Mouse (Mus musculus) olfactory bulb, adult 2 months (tissue): ENCODE measurements around the gene Dnph1. TPM values are rescaled to one million over a fixed set of nuclear protein-coding genes. Genes with fewer than 3 reads are reported as not detected.

Experiments
- H3K27ac ChIP-seq: fragments of 200-500 bp; 2 replicates; pipeline ENCODE4 v1.5.1; 2012; ENCODE audit warnings: low read depth, low read length; ENCODE audit not compliant: insufficient read depth
- H3K4me1 ChIP-seq: fragments of 200-500 bp; 2 replicates; pipeline ENCODE4 v1.6.1; 2012; ENCODE audit warnings: low read length; ENCODE audit not compliant: control insufficient read depth, insufficient read depth
- H3K4me3 ChIP-seq: fragments of 200-500 bp; 2 replicates; pipeline ENCODE4 v1.5.1; 2012; ENCODE audit warnings: mild to moderate bottlenecking, low read depth, low read length, moderate library complexity; ENCODE audit not compliant: insufficient read depth
- CTCF ChIP-seq: fragments of 200-500 bp; IDR thresholded peaks from 2 replicates; pipeline ENCODE4 v1.5.1; 2012; ENCODE audit warnings: low read depth, mild to moderate bottlenecking, low read length, moderate library complexity; ENCODE audit not compliant: insufficient read depth
- POLR2A ChIP-seq: fragments of 200-500 bp; IDR thresholded peaks from 2 replicates; pipeline ENCODE4 v1.6.1; 2012; ENCODE audit warnings: mild to moderate bottlenecking, low read depth, low read length, moderate library complexity; ENCODE audit not compliant: insufficient read depth
- WGBS: fragments of 180-500 bp; shearing (Covaris S2); methylation state at CpG from one replicate; pipeline ENCODE4 v1.1.7; 2018; 5-methylcytosine and 5-hydroxymethylcytosine counted together
- polyA plus RNA-seq: library from polyadenylated mRNA; stranded (reverse); fragments of >200 nt; gene quantifications from 2 replicates; pipeline ENCODE4 v1.2.4, GENCODE M21; 2012; ENCODE audit warnings: low replicate concordance; ENCODE audit not compliant: missing spikeins, insufficient read depth, insufficient read length

The Dnph1 gene
- polyA plus RNA-seq, 1 experiment: not detected

DNA sequence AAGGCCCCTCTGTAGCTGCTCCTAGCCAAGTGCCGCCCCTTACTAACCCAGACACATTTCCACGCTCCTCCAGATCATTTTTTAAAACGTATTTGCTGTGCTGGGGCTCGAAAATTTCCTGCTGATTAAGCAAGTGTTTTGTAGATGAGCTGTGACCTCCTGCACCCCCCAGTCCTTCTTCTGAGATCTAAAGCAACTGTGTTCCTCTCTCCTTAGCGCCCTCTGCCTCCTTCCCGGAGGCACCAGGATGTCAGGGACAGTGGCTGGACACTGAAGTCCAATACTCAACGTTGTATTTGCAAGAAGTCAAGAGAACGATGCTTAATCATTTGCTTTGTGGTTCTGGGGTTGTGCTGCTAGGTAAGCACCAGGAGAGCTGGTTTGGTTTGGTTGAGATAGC is 35.2 kb upstream of the Dnph1 start:
- no peak overlapping the region for H3K27ac ChIP-seq
- peaks cover 14% of the 10 kb centered on the region for H3K4me1 ChIP-seq
- 54% methylated on average over 8 of the region's 8 CpGs for WGBS
- no peak for TF ChIP-seq POLR2A
- no peak overlapping the region for H3K4me3 ChIP-seq

DNA sequence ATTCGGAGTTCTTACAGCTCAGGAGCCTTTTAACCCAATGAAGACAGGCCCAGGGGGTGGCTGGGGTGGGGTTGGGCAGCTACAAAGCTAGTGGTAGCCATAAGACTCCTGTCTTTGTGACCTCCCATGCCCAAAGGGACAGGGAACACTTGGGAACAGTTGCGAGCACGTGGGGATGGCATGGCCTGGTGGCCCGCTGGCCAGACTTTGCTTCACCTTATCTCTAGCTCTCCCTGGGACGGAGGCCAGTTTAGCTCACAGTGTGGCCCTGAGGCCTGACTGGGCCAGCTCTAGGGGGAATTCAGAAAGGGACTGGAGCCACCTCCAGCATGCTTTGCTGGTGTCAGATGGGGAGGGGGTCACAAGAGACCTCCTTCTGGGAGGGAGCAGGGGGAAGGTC is 34.3 kb upstream of the Dnph1 start:
- Histone ChIP-seq H3K4me3 (no peak overlapping the region), H3K27ac (no peak overlapping the region), H3K4me1 (peaks cover 14% of the 10 kb centered on the region)
- TF ChIP-seq CTCF (no peak), POLR2A (no peak)
- 92% methylated on average over 5 of the region's 5 CpGs for WGBS

DNA sequence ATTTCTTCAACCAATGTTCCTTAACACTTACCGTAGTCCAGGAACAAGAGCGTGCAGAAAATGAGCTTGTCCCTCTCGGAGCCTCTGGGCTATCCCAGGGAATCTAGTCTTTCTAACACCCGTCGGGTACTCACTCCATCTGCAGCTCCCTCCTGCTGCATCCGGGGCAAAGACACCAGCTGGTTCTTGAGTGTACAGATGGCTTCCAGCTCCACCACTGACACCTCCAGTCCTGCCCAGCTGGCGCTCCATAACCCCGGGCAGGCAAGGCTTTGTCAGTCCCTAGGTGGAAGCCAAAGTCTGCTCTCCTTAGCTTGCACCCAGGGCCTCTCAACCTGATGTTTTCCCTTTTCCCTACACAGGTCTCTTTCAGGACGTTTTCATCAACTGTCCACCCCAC is 28.7 kb upstream of the Dnph1 start:
- Histone ChIP-seq H3K4me1 (peaks cover 3% of the 10 kb centered on the region; the same call in 1 of the 2 replicates), H3K27ac (no peak overlapping the region), H3K4me3 (no peak overlapping the region)
- 80% methylated on average over 9 of the region's 9 CpGs for WGBS
- TF ChIP-seq POLR2A (no peak), CTCF (no peak)

DNA sequence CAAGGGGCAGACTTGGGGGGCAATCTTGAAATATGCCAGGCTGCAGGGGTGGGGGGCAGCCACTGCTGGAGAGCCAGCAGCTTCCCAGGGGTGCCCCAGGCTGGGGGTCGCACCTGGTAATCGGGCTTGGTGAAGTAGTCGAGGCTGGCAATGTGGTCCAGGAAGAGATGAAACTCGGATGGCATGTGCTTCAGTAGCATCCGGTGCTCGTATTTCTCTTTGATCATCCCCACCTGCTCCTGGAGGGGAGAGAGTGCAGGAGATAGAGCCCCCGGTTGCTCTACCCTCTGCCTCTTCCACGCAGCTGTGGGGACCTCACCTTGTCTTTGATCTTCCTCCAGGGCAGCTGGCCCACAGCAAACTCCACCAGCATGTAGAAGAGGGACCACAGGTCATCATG is 19.9 kb upstream of the Dnph1 start:
- no peak overlapping the region for H3K4me3 ChIP-seq
- 84% methylated on average over 8 of the region's 8 CpGs for WGBS
- TF ChIP-seq CTCF (no peak), POLR2A (no peak)
- H3K4me1 ChIP-seq: no peaks in the 10 kb centered on the region
- no peak overlapping the region for H3K27ac ChIP-seq

DNA sequence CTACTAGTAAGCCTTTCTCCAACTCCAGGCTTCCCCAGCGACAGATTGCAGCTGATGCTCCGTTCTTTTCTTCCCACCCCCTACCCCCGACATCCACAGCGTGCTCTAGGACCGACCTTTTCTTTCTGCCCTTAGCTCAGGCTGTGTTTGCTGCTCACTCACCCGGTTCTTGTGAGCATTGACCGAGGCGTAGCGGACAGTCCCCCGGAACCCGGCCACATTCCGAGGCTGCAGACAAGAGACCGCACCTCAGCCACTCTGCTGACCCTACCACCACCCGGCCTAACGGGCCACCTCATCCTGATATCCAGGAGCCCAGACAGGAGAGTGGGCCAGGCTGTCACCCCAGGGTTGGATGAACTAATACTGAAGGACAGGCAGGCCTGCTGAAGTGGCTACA is 19.2 kb upstream of the Dnph1 start:
- Histone ChIP-seq H3K4me3 (no peak overlapping the region), H3K4me1 (no peaks in the 10 kb centered on the region), H3K27ac (no peak overlapping the region)
- WGBS: 93% methylated on average over 15 of the region's 15 CpGs
- TF ChIP-seq CTCF (no peak), POLR2A (no peak)

DNA sequence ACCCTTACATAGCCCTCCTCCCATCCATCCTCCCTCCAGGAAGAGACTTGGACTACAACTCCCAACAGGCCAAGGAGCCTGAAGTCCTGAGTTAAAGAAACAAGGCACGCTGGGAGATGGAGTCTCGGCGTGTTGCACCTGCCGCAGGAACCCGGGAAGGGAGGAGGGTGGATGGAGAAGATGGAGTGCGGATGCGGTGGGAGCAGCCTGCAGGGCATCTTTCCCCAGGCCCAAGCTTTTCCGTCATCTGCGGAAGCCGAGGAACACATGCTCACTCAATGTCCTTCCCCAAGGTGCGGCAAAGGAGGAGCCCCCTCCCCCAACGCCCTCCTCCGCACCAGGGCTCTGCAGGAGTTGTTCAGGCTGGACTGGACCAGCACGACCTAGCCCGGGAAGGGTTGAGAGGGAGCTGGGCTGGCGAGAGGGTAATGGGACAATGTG is 12.9 kb upstream of the Dnph1 start:
- H3K4me3 ChIP-seq: peak overlapping the region; percentile 63
- 0 out of 2 replicates have a peak overlapping the region, but pooled peaks have one; percentile 7 for H3K27ac ChIP-seq
- 3% methylated on average over 16 of the region's 16 CpGs for WGBS
- peaks cover 29% of the 10 kb centered on the region for H3K4me1 ChIP-seq
- no peak for TF ChIP-seq CTCF
- 0 out of 2 replicates have a peak, but pooled peaks have one; percentile 24 for TF ChIP-seq POLR2A

DNA sequence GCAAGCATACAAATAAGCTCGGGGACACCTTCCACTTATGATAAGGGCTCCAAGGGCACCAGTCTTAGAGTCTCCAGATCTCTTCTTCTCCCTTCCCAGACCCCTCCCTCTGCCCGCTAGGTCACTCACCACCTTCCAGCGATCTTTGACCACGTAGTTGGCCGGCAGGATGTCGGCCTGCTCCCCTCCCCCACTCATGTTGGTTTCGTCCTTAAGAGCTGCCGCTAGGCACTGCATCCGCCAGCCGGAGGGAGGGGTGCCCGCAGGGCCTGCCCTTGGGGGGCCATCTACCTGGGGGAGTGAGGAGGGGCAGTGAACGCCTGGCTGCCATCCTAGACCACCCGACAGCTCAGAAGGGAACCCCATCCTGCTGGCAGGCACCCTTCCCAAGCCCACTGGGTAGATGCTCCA is 12.5 kb upstream of the Dnph1 start:
- Histone ChIP-seq H3K4me3 (peak overlapping the region; percentile 63), H3K27ac (0 out of 2 replicates have a peak overlapping the region, but pooled peaks have one; percentile 7), H3K4me1 (peaks cover 29% of the 10 kb centered on the region)
- TF ChIP-seq POLR2A: no peak
- TF ChIP-seq CTCF: no peak
- WGBS: 4% methylated on average over 13 of the region's 13 CpGs

DNA sequence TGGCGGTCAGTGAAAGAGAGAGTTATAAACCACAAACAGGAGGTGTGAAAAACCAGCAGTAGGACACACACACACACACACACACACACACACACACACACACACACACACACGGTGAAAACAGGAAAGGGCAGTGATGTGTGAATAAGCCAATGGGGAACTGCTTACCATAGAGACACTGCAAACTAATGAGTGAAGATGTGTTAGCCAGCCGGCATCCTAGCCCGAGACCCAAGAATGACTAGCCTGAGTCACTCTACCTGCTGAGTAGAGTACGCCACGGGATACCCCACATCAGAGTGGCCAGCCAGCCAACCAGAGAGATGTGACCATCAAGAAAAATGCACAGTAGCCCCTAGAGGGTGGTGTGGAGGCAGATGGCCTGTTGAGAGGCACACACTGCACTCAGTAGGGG is 12.0 kb upstream of the Dnph1 start:
- Histone ChIP-seq H3K27ac (no peak overlapping the region), H3K4me1 (peaks cover 29% of the 10 kb centered on the region), H3K4me3 (peak overlapping the region; percentile 63)
- WGBS: 8% methylated on average over 6 of the region's 6 CpGs
- no peak for TF ChIP-seq POLR2A
- no peak for TF ChIP-seq CTCF

DNA sequence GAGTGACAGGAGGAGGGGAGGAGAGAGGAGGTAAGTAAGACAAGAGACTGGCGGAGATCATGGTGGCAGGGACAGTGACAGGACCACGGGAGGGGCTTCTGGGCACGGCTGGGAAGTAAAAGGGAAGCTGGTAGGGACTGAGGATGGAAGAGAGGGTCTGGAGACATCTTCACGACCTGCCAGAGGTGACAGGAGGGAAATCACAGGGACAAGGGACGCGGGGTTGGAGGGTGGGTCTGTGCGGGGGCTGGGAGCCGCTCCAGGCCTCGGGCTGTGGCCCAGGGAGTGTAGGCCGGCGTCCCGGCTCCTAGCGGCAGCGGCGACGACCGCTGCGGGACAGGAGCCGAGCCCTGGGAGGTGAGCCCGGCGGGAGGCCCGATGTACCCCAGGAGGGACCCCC is 9.5 kb upstream of the Dnph1 start:
- TF ChIP-seq CTCF (no peak), POLR2A (no peak)

DNA sequence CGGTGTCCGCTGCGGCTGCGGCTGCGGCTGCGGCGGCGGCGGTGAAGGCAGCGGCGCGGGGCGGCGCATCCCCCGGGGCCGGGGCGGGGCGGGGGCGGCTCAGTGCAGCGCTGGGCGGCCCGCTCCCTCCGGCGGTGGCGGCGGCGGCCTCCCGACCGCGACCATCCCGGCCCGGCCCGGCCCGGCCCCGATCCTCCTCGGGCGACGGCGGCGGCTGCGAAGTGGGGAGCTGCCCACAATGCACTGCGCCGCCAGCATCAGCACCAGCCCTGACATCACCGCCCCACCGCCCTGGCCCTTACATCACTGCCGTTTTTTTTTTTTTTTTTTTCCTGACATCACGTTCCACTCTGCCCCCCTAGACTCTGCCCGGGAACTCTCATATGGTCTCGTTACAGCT is 9.1 kb upstream of the Dnph1 start, which contains the start of gene Ttbk1:
Ttbk1 (minus strand) TSS at position 245 of the 400 bp plus-strand sequence.
- TF ChIP-seq POLR2A: peak; percentile 60; the same call in 1 of the 2 replicates
- no peak for TF ChIP-seq CTCF
- Histone ChIP-seq H3K4me3 (peak within 1 kb of the TSS; percentile 54), H3K4me1 (peaks cover 29% of the 10 kb centered on the region), H3K27ac (peak within 1 kb of the TSS; percentile 68; the same call in 1 of the 2 replicates)
- 9% methylated on average over 45 of the region's 49 CpGs for WGBS

More for the DNA sequence above, 9.5 kb upstream of the Dnph1 start:
- H3K27ac ChIP-seq: no peak overlapping the region
- peaks cover 29% of the 10 kb centered on the region for H3K4me1 ChIP-seq
- 2% methylated on average over 22 of the region's 22 CpGs for WGBS
- peak overlapping the region; percentile 54 for H3K4me3 ChIP-seq
